Mouse (Mus musculus) embryonic facial prominence, embryonic 10.5 days (tissue): ENCODE data around the gene Supt4a. TPM values are rescaled to one million over a fixed set of nuclear protein-coding genes. Genes with fewer than 3 reads are reported as not detected.

Experiments
- DNase-seq: peaks from one replicate; pipeline ENCODE4 v3.0.0-alpha.2; 2017; ENCODE audit warnings: low spot score
- H3K27ac ChIP-seq: fragments of 300-500 bp; sonication (generic); replicated peaks from 2 replicates; pipeline ENCODE4 v1.5.1; 2016; ENCODE audit warnings: mild to moderate bottlenecking
- H3K27me3 ChIP-seq: fragments of 300-500 bp; sonication (generic); replicated peaks from 2 replicates; pipeline ENCODE4 v1.6.1; 2016; ENCODE audit warnings: low read depth, mild to moderate bottlenecking; ENCODE audit not compliant: poor library complexity, severe bottlenecking
- H3K36me3 ChIP-seq: fragments of 300-500 bp; sonication (generic); replicated peaks from 2 replicates; pipeline ENCODE4 v1.6.1; 2016; ENCODE audit warnings: mild to moderate bottlenecking, moderate library complexity
- H3K4me1 ChIP-seq: fragments of 300-500 bp; sonication (generic); 2 replicates; pipeline ENCODE4 v1.6.1; 2016
- H3K4me3 ChIP-seq: fragments of 300-500 bp; sonication (generic); 2 replicates; pipeline ENCODE4 v1.5.1; 2016; ENCODE audit warnings: mild to moderate bottlenecking, moderate library complexity
- H3K9me3 ChIP-seq: fragments of 300-500 bp; sonication (generic); 2 replicates; pipeline ENCODE4 v1.6.1; 2016; ENCODE audit warnings: mild to moderate bottlenecking
- WGBS: fragments of 180-500 bp; shearing (Covaris S2); methylation state at CpG from one replicate; pipeline ENCODE4 v1.1.7; 2016; 5-methylcytosine and 5-hydroxymethylcytosine counted together
- polyA plus RNA-seq: library from polyadenylated mRNA; unstranded; fragments of >200 nt; fragmentation: Nextera tagmentation; extraction: Ambion mirVana; gene quantifications from 2 replicates; pipeline ENCODE4 v1.2.1, GENCODE M21; 2016

Supt4a gene
- polyA plus RNA-seq, 1 experiment from 2014 or later = 185 TPM

DNA sequence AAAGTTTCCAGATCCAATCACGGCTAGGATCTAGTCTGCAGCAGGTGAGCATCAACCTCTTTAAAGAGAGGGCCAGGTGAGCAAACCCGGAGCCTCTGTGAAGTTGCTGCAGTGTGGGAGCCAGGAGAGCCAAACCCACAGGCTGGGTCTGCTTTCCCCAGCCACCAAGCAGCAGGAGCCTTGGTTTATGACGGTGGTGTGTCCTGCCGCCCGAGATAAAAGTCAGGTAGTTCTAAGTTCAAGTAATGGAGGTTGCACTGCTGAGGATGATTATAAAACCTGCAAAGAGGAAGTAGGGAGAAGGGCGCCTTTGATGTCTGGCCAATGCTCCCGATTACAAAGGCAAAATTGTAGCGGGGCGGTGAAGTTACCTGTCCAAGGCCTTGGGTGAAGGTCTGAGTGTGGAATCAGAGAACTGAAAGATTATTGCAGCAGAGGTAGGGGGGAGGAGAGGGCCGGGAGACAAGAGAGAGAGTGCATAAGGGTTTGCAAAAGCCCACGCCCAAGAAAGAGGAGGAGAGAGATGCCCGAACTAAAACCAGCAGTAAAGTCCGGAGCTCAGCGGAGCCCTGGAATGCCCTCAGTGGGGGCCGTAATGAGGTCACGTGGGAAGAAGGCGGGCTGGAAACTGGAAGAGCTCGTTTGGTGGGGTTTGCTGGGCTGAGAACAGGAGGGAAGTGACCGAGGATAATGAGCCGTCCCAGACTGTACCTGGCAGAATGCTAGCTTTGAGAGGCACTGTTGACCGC lies 27.7 kb upstream of the Supt4a start:
- Histone ChIP-seq H3K27ac (peak overlapping the region; percentile 74), H3K4me1 (peaks cover 29% of the 10 kb centered on the region), H3K36me3 (0 out of 2 replicates have a peak, but pooled peaks cover 4% of the 10 kb centered on the region), H3K4me3 (peak overlapping the region; percentile 51), H3K27me3 (peaks cover 42% of the 10 kb centered on the region), H3K9me3 (no peaks in the 10 kb centered on the region)
- 7% methylated on average over 21 of the region's 21 CpGs for WGBS
- peak; percentile 82 for DNase-seq

DNA sequence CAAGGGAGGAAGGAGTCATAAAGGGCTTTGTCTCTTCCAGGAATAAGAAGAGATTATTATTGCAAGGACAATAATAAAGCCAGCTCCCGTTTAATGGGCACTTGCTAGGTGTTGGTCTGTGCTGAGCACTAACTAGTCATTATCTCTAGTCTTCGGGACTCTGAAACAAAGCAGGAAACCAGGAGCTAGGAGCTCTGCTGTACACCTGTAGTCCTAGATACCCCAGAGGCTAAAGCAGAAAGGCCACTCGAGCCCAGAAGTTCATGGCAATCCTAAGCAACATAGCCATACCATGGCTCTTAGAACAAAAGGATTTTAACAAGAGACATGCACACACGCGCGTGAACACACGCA lies 27.1 kb upstream of the Supt4a start:
- peaks cover 29% of the 10 kb centered on the region for H3K4me1 ChIP-seq
- H3K27ac ChIP-seq = peak overlapping the region; percentile 74
- DNase-seq = no peak
- H3K36me3 ChIP-seq = 0 out of 2 replicates have a peak, but pooled peaks cover 4% of the 10 kb centered on the region
- 47% methylated on average over 7 of the region's 7 CpGs for WGBS
- H3K9me3 ChIP-seq = no peaks in the 10 kb centered on the region
- peaks cover 42% of the 10 kb centered on the region for H3K27me3 ChIP-seq
- peak overlapping the region; percentile 51 for H3K4me3 ChIP-seq

DNA sequence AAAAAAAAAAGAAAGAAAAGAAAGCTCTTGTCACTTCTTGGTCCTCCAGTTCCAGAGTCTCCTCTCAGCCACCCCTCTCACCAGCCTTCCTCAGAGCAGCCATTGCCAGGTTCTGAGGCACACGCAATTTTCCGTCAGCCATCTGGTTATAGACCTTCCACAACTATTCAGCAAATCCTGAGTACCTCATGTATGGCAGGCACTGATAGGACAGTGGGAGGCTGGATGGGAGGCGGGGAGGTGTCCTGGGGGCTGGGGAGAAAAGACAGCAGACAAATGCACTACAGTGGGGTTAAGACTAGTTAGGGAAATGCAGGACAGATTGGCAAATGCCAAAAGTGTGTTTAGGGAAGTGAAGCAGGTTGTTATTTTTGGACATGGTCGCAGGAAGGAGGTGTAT lies 25.2 kb upstream of the Supt4a start:
- no peak overlapping the region for H3K4me3 ChIP-seq
- peaks cover 42% of the 10 kb centered on the region for H3K27me3 ChIP-seq
- H3K27ac ChIP-seq = no peak overlapping the region
- H3K4me1 ChIP-seq = peaks cover 29% of the 10 kb centered on the region
- 82% methylated on average over 4 of the region's 4 CpGs for WGBS
- DNase-seq = no peak
- H3K36me3 ChIP-seq = no peaks in the 10 kb centered on the region
- no peaks in the 10 kb centered on the region for H3K9me3 ChIP-seq

DNA sequence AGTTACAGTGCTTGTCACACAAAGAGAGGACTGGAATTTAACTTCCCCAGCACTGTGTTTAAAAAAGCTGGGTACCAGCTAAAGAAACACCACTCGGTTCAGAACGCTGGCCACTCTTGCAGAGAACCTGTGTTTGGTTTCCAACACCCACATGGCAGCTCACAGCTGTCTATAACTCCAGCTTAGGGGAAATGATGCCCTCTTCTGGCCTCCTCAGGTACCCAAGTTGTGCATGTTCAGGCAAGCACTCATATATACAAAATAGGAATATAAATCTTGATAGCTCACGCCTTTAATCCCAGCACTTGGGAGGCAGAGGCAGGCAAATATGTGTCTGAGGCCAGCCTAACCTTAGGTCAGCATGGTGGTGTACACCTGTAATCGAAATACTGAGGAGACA lies 21.4 kb upstream of the Supt4a start:
- Histone ChIP-seq H3K4me1 (peaks cover 6% of the 10 kb centered on the region; the same call in 1 of the 2 replicates), H3K9me3 (no peaks in the 10 kb centered on the region), H3K4me3 (no peak overlapping the region), H3K27ac (no peak overlapping the region), H3K36me3 (peaks cover 4% of the 10 kb centered on the region; the same call in 1 of the 2 replicates), H3K27me3 (peaks cover 7% of the 10 kb centered on the region)
- WGBS = 86% methylated on average over 4 of the region's 4 CpGs
- DNase-seq = no peak

DNA sequence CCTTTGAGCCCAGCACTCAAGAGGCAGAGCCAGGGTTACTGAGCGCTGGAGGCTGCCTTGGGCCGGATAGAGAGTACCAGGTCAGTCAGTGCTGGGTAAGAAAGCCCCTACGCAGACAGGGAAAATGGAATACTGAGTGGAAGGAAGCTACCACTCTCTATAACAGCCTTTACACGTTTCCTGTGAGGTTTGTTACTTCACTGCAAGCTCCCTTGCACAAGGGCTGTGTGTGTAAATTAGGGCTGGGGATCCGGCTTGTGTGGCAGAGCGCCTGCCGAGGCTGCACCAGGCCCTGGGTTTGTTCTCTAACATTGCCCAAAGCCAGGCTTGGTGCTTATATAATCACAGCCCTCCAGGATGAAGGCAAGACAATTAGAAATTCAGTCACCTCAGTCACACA lies 17.8 kb upstream of the Supt4a start:
- peaks cover 4% of the 10 kb centered on the region; the same call in 1 of the 2 replicates for H3K36me3 ChIP-seq
- WGBS = 70% methylated on average over 7 of the region's 7 CpGs
- DNase-seq = no peak
- H3K27me3 ChIP-seq = no peaks in the 10 kb centered on the region; the same call in 1 of the 2 replicates
- no peak overlapping the region for H3K27ac ChIP-seq
- peaks cover 4% of the 10 kb centered on the region; the same call in 1 of the 2 replicates for H3K4me1 ChIP-seq
- H3K4me3 ChIP-seq = no peak overlapping the region
- no peaks in the 10 kb centered on the region for H3K9me3 ChIP-seq

DNA sequence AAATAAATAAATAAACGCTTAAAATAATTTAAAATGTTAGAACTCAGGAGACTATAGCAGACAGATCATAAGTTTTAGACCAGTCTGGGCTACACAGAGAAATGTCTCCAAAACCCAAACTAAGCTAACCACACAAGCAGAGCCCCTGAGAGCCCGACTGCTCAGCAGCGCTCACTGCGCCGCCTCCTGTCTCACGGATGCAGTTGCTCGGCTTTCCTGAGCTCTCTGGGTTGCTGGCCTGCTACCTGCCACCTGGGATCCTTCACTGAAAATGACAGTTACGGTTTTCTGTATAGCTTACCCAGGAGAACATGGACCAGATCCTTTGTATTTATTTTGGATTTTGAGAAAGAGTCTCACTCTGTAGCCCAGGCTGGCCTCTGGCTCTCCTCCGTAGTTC lies 17.0 kb upstream of the Supt4a start:
- Histone ChIP-seq H3K36me3 (peaks cover 4% of the 10 kb centered on the region; the same call in 1 of the 2 replicates), H3K4me3 (no peak overlapping the region), H3K27ac (no peak overlapping the region), H3K9me3 (no peaks in the 10 kb centered on the region), H3K4me1 (peaks cover 12% of the 10 kb centered on the region), H3K27me3 (no peaks in the 10 kb centered on the region; the same call in 1 of the 2 replicates)
- no peak for DNase-seq
- 51% methylated on average over 9 of the region's 9 CpGs for WGBS

DNA sequence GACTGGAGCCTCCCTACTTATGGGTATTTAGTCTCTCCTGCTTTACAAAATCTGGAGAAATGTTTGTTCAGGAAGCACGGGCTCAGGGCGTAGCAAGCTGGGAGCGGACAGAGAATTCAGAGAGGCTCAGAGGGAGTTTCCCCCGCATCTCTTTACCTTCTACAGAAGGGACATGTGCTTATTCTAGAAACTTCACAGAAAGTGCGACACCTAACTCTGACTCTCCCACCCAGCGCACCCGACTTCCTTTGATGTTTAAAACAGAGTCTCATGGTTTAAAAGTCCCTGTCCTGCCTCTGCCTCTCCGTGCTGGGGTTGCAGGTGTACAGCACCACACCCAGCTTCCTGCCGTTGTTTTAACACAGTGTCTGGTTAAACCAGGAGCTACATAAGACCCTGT lies 16.5 kb upstream of the Supt4a start:
- WGBS = 80% methylated on average over 9 of the region's 9 CpGs
- Histone ChIP-seq H3K27ac (no peak overlapping the region), H3K36me3 (peaks cover 4% of the 10 kb centered on the region; the same call in 1 of the 2 replicates), H3K4me3 (no peak overlapping the region), H3K9me3 (no peaks in the 10 kb centered on the region), H3K27me3 (no peaks in the 10 kb centered on the region; the same call in 1 of the 2 replicates), H3K4me1 (peaks cover 17% of the 10 kb centered on the region)
- no peak for DNase-seq

DNA sequence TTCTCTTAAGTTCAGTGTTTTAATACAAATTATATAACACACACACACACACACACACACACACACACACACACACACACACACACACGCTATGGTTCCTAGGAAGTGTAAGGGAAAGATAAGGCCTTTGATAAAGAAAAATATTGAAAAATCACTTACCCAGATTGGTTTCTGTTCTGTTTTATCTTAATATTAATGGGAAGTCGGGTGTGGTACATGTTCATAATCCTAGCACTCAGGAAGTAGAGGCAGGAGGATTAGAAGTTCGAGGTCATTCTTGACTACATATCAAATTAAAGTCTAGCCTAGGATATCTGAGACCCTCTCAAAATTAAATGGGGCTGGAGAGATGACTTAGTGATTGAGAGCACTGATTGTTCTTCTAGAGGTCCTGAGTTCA lies 15.2 kb upstream of the Supt4a start:
- no peak overlapping the region for H3K4me3 ChIP-seq
- H3K9me3 ChIP-seq = no peaks in the 10 kb centered on the region
- WGBS = 85% methylated on average over 3 of the region's 3 CpGs
- H3K36me3 ChIP-seq = peaks cover 4% of the 10 kb centered on the region; the same call in 1 of the 2 replicates
- no peak for DNase-seq
- H3K4me1 ChIP-seq = peaks cover 30% of the 10 kb centered on the region
- H3K27me3 ChIP-seq = no peaks in the 10 kb centered on the region
- H3K27ac ChIP-seq = no peak overlapping the region

DNA sequence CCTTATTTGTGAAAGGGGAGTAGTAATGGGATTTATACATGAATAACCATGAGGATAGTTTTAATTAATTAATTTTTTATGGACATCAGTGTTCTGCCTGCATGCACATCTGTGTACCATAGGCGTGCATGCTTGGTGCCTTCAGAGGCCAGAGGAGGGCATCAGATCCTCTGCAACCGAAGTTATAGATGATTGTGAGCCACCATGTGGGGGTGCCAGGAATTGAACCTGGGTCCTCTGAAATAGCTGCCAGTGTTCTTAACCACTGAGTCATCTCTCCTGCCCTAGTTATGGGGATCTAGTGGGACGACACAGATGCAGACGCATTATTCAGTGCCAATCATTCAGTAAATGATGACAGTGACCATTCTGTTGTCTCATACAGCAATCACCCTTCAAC lies 14.5 kb upstream of the Supt4a start:
- H3K9me3 ChIP-seq = no peaks in the 10 kb centered on the region
- 85% methylated on average over 4 of the region's 4 CpGs for WGBS
- peaks cover 4% of the 10 kb centered on the region; the same call in 1 of the 2 replicates for H3K36me3 ChIP-seq
- H3K27me3 ChIP-seq = no peaks in the 10 kb centered on the region
- H3K27ac ChIP-seq = no peak overlapping the region
- peaks cover 35% of the 10 kb centered on the region for H3K4me1 ChIP-seq
- DNase-seq = no peak
- no peak overlapping the region for H3K4me3 ChIP-seq

DNA sequence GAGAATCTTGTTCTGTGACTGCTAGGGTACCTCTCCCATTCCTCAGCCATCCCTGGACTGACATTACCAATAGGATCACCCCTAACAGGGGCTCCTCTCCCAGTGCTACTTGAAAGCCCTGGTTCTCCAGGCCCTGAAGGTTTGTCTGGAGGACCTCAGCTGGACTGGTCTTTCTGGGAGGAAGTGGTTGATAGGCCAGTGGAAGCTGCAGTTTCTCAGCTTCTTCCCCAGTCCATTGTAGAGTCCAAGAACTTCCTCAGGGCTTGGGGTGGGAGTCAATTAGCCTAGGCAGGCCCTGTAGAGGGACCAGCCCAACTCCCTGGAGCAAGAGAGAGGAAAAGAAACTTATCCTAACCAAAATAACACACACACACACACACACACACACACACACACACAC lies 11.8 kb upstream of the Supt4a start:
- Histone ChIP-seq H3K36me3 (no peaks in the 10 kb centered on the region), H3K27ac (peak overlapping the region; percentile 84), H3K4me1 (peaks cover 40% of the 10 kb centered on the region), H3K27me3 (no peaks in the 10 kb centered on the region), H3K4me3 (peak overlapping the region; percentile 2; the same call in 1 of the 2 replicates), H3K9me3 (no peaks in the 10 kb centered on the region)
- DNase-seq = no peak

DNA sequence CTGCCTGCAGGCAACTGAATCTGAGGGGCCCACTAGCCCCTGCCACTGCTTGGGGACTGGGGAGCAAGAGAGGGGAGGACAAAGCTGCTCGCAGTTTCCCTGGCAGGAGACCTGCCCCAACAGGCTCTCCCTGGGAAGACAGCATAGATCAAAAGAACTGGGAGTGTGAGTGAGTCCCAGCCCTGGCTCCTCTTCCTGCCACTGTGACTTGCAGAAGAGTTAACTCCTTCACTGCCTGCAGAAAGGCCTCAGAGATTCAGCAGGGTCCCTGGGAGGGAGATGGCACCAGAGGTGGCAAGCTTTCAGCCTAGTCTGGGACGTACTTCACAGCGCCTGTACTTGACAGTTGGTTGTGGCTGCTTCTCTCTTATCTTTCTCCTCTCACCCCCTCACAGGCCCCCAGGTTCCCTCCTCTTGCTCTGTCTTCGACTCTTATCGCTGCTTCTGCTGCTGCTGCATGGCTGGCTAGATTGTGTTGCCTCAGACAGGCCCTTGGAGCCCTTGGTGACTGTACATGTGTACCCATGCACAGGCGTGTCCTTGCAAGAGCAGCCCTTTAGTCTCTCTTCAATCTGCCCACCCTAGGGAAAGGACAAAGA lies 11.3 kb upstream of the Supt4a start:
- no peaks in the 10 kb centered on the region for H3K9me3 ChIP-seq
- no peaks in the 10 kb centered on the region for H3K27me3 ChIP-seq
- DNase-seq = peak; percentile 70
- peak overlapping the region; percentile 84 for H3K27ac ChIP-seq
- 29% methylated on average over 6 of the region's 6 CpGs for WGBS
- peak overlapping the region; percentile 2 for H3K4me3 ChIP-seq
- no peaks in the 10 kb centered on the region for H3K36me3 ChIP-seq
- peaks cover 40% of the 10 kb centered on the region for H3K4me1 ChIP-seq

DNA sequence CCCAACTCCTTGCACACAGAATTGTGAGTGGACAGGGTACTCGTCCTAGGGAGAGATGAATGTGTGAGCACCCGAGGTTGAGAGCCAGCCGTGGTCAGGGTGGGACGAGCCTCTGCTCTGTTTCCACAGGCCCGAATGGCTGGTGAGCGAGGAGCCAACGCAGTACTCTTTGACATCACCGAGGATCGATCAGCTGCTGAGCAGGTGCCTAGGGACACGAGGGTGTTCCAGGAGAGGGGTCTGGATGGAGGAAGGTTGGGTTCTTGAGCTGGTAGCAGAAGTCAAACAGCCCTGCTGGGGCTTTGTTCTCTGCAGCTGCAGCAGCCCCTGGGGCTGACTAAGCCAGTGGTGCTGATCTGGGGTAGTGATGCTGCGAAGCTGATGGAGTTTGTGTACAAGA lies 10.3 kb upstream of the Supt4a start:
- Histone ChIP-seq H3K4me1 (peaks cover 40% of the 10 kb centered on the region), H3K9me3 (no peaks in the 10 kb centered on the region), H3K27ac (peak overlapping the region; percentile 84), H3K4me3 (no peak overlapping the region; the same call in 1 of the 2 replicates), H3K36me3 (no peaks in the 10 kb centered on the region), H3K27me3 (0 out of 2 replicates have a peak, but pooled peaks cover 3% of the 10 kb centered on the region)
- no peak for DNase-seq
- WGBS = 60% methylated on average over 11 of the region's 11 CpGs

DNA sequence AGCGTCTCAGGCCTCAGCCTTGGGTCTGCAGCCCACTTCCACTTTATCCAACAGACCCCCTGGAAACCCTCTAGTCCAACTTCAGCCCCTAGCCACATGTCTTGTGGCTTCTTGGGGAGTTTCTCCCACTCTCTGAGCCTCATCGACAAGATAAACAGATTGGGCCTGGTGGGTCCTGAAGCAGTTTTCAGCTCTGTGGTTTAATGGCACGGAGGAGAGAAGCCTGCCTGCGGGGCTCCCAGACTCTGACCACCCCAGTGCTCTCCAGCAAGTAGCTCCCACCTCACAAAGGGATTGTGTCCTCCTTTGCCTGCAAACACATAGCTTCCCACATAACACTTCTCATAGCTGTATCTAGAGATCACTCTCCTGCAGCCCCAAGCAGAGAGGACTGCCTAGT lies 9.9 kb upstream of the Supt4a start:
- H3K27ac ChIP-seq = peak overlapping the region; percentile 84; the same call in 1 of the 2 replicates
- H3K4me1 ChIP-seq = peaks cover 40% of the 10 kb centered on the region
- 0 out of 2 replicates have a peak, but pooled peaks cover 3% of the 10 kb centered on the region for H3K27me3 ChIP-seq
- no peaks in the 10 kb centered on the region for H3K36me3 ChIP-seq
- WGBS = 64% methylated on average over 4 of the region's 4 CpGs
- H3K9me3 ChIP-seq = no peaks in the 10 kb centered on the region
- no peak overlapping the region for H3K4me3 ChIP-seq
- no peak for DNase-seq
